Mouse (Mus musculus): Measurements from ENCODE around the gene Hsp90ab1.

Gene Hsp90ab1

DNA sequence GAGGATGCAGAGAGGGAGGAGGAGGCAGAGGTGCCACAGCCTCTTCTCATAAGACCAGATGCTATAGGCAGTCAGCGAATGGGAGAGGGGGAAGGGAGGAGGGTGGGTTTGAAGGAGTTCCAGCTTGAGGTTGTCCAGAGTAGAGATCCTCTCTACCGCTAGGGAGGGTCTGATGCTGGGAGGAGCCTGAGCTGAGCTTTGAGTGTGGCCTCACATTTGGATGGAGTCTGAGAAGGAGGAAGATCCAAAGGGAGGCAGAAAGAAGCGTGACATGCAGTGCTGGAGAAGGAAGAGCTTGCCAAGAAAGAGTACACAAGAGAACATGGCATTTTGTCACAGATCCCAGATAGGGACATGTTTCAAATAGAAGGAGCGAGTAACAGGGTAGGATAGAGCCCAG lies 34.7 kb downstream of the Hsp90ab1 start:
- DNase-seq, result no peak

DNA sequence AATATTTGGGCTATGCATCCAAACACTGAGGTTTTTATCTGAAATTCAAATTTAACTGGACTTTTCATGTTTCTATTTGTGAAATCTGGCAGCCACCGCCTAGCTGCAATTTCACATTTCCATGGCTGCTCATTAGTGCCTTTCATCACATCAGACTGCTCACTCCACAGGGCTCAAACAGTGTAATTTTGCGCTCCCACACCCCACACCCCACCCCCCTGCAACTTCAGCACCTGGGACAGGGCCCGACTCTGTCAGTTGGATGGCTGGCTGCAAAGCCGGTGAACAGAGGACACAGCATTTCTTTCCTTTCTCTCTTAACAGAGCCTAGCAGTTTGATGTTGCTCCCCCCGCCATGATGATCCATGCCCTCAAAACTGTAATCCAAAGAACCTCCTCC lies 36.8 kb downstream of the Hsp90ab1 start:
- DNase-seq, result no peak

DNA sequence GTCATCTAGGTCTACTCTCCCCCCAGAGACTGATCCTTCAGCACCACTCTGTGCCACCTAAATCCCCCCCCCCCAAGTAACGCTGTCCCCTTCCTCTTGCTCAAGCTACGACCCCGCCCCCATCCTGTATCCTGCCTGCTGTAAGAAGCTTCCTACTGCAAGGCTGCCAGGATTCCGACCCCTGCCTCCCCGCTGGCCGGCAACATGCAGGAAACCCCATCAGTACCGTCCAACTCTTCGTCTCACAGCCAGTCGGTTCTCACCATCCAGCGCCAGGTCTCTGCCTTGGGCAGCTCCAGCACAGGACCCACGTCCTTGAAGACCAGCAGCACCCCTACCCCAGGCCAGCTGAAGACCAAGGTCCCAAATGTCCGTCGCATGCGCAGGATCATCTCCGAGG lies 40.2 kb downstream of the Hsp90ab1 start:
- no peak for DNase-seq

DNA sequence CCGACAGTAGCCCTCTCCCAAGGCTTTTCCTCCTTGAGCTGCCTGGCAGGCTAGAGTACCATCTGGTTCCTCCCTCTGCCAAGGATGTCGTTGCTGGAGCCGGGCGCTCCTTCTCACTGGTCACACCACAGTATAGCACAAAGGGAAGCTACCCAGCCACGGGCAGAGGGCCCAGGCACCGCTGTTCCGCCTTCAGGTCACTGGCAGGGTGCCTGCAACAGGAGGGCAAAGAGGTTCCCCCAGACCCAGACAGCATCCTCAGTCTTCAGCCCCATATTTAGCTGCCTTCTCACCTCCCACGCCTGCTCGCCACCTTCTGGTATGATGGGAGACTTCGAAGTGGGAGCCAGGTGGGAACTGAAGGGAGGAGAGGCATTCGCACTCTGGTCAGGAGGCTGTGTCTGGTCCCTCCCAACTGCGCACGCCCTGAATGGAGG lies 42.7 kb downstream of the Hsp90ab1 start:
- DNase-seq, result peak; percentile 88 to 92

DNA sequence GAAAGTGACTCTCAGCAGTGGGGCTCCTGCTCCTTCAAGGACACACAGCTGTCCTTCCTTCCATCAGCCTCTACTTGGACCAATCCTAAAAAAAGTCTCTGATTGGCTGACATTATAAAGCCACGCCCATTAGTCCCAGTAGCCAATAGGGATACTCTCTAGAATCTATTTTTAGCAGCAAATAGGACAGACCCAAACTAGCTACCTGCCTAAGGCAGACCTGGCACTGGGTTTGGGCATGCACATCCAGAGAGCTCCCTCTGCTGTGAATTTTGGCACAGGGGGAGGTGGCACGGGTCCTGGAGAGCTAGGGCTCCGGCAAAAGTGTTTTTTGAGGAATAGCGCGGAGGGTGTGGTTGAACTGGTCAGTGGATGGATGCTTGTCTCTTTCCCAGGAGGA lies 46.5 kb downstream of the Hsp90ab1 start:
- peak in 1 of 2 experiments; percentile 60 for DNase-seq

DNA sequence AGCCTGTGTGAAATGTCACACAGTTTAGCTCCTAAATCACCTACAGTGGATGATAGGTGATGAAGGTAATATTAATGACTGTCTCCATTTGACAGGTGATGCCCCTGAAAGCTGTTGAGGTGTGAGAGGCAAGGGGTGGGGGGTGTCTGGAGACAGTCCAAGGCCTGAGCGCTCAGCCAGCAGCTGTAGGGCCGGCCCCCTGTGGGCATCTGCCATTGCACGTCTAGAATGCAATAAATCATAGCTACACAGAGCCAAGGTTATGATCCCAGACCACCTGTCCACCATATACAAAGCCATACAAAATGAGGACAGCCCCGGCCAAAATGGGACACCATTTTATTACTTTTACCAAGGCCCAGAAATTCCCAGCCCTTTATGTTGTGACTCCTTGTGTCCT lies 48.1 kb downstream of the Hsp90ab1 start:
- no peak for DNase-seq

DNA sequence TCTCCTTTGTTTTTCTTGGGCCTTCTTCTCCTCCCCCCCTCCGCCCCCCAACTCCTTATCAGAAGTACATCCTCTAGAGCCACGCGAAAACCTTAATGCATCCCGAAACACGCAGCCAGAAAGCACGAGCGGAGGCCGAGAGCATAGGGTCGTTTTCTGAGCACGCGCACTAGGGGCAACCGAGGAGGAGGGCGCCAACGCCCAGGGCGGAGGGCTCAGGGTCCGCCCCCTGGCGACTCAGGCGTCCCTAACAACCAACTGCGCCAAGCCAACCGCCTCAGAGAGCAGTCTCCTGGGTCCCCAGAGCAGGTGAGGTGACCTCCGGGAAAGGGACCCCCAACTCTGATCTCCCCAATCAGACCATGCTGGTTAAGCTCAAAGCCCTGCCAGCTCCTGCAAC lies 49.8 kb downstream of the Hsp90ab1 start, which contains the start of gene Tcte1:
TSS of gene Tcte1 (plus strand) at position 172 of the 400 bp plus-strand sequence.
- DNase-seq, result no peak

DNA sequence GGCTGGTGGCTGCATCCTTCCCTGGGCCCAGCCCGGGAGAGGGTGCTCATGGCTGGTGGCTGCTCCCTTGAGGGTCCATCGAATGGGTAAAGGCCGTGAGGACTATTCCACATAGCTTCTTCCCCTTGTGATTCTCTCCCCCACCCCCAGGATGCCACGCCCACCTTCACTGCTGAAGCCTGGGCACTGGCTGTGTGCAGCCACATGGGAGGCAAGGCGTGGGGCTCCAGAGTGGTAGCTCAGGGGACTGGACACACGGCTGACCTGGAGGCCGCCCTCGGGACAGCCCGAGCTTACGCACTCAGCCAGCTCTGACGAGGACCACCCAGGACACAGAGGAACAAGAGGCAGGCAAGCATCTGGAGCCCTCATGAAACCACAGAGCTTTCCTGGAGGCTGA lies 52.9 kb downstream of the Hsp90ab1 start:
- DNase-seq, result no peak

DNA sequence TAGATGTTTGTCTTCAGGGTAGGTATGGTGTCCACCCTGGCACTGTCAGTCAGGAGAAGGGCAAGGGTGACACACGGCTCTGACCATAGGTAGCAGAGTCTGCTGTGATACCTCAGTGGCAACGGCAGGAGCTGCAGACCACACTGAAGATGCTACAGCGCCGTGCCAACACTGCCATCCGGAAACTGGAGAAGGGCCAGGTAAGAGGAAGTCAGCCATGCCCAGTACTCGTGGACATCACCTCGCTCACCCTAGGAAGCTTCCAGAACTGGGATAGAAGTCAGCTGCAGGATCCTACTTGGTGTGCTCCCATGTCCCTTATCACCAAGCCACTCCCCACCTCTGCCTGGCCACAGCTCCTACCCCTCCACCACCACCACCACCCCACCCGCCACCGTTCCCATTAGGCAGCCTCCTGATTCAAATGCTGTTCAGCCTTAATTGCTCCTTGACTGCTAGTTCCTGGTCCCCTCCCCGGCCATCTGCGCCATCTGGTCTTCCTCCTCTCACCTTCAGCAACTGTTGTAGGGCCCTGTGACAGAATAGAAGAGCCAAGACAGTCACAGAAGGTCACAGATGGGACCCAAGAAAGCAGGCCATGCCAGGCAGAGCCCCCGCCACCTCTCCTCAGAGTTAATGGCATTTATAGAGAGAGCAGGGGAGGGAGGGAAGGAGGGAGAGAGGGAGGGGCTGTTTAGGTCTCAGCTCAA lies 54.1 kb downstream of the Hsp90ab1 start:
- peak; percentile 87 to 93 for DNase-seq
